Mouse (Mus musculus) neural tube, embryonic 10.5 days (tissue): ENCODE measurements around the gene Ap2b1.
"Not testable (repeated sequence)": the region's sequence is repeated elsewhere in the genome, so short reads cannot be mapped to it uniquely, and the experiment has no call there.

Source experiments
- DNase-seq: peaks from one replicate; pipeline ENCODE4 v3.0.0-alpha.2; 2017; ENCODE audit warnings: low spot score; ENCODE audit errors: extremely low spot score

Gene Ap2b1

DNA sequence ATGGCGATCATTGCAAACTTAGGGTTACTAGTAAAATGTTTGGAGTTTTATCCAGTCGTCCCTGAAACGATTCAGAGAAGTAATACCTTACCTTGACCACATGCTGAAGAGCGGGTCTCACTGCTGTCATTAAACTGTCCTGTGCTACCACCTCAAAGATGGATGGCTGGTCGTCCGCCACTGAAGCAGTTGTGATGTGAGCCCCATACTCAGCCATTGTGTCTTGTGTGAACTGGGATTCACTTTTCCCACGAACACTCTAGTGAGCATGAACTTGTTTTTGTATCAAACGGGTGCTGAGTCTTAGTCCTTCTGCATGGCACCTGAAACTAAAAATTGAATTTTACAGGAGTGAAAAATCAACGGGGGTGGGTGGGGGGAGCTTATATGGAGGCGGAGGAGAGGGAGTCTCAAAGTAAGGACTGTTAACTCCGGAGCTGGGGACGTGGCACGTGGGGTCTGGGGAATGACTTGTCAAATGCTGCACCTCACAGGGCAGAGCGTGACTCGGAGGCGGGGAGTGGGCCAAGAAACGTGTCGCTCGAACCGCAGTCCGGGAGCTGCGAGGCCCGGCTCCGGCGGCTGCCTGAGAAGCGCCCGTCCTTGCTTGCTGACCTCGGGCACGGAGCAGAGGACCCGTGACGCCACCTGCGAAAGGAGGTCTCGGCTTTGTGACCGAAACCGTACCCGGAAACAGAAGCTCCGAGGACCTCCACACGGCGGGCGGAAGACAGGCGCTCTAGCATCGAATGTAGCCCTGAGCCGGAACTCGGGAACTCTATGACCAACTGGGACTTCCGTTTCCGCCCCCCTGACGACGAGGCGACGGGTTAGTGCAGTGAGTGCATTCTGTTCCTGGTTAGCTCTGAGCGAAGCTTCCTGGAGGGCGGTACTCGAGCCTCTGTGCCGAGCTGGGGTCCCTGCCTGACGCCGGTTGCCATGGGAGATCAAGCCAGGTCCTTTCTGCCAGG is at the start of gene Ap2b1:
Gene Ap2b1 (plus strand): TSS at position 800 of the 971 bp plus-strand sequence.
- DNase-seq: peak; percentile 95

DNA sequence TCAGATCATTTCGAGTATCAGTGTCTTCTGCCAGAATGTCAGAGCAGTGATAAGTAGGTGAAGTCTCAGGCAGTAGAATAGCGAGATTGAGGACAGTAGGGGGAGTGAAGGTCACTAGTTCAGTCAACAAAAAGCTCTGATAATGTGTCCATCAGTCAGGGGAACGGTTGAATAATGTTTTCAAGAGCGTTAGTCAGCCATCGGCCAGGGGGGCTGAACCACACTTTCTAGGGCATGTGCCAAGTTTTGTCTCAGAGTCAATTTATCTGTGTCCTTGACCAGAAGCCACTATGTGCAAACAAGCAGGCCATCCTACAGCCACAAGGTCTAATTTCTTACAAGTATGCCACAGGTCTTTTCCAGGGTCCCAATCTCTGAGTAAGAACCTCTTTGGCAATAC is 41.6 kb upstream of the Ap2b1 start:
- not testable (repeated sequence) for DNase-seq

DNA sequence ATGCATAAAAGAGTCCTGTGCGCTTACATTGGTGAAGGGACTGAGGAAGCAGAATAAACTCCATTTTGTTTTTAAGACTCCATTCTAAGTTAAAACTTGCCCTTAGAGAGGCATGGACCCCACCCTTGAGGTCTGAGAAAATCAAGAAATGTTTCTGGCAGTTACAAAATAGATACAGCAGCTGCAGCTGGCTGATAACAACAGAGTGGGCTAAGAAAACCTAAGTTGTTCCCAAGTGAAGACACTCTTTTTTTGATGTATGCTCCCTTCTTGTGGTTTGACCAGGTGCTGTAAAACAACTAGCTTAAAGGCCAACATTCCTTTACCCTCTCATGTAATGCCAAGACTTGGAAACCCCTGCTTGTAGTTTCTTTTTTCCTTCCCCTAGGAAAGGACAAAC is 36.2 kb upstream of the Ap2b1 start:
- no peak for DNase-seq

DNA sequence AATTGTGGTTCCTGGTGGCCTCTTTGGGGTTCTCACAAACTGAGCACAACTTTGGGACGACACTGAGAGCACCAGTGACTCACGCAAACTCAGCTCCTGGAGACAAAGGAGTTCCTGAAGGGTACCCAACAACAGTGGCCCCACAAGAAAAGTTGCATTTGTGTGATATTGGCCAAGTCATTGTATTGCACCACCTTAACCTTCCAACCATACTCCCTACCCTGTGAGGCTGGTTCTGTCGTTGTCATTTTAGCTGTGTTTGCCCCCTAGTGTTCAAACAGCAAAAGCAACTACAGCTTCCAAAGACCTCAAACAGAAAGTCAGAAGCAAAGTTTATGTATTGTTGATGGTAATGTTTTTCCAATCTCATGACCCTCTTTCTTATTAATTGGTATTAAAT is 35.7 kb upstream of the Ap2b1 start:
- no peak for DNase-seq

DNA sequence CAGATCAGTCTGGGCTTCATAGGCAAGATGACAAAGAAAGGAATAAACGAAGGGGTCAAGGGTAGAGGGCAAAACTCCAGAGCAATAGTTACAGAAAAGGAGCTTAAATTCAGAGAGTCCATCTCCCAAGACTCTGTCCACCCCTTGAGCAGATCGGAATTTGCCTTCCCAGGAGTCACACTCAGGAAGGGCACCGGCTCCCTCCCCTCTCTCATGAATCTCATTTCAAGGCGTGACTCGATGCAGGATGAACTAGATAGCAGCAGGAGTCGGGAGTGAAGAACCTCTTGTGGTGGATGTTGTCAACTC is 28.0 kb upstream of the Ap2b1 start:
- DNase-seq: peak; percentile 81

DNA sequence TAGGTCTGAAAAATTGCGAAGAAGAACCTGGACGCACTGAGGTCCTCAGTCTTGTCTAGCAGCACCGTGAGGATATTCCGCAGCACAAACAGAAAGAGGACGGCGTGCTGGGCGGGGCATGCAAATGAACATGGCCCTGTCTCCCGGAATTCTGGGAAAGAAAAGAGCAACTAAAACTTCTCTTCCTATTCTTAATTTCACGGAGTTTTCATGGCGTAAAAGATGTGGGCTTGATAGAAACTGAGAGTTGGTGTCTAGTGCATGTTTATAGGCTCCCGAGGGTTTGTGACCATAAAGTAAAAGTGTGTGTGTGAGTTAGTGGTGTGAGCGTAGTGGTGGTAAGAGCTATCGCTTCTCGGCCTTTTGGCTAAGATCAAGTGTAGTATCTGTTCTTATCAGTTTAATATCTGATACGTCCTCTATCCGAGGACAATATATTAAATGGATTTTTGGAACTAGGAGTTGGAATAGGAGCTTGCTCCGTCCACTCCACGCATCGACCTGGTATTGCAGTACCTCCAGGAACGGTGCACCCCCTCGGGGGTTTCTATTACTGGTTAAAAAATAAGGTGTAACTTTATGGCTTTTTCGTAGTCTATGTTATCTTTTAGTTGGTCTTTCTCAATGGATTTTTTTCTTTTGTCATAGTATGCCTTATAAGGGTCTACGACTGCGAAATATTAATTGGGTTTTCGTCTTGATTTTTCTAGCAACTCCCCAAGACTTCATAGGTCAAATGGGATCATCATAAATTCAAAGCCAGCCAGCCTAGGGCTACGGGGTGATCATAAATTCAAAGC is 27.5 kb upstream of the Ap2b1 start:
- peak; percentile 54 for DNase-seq

DNA sequence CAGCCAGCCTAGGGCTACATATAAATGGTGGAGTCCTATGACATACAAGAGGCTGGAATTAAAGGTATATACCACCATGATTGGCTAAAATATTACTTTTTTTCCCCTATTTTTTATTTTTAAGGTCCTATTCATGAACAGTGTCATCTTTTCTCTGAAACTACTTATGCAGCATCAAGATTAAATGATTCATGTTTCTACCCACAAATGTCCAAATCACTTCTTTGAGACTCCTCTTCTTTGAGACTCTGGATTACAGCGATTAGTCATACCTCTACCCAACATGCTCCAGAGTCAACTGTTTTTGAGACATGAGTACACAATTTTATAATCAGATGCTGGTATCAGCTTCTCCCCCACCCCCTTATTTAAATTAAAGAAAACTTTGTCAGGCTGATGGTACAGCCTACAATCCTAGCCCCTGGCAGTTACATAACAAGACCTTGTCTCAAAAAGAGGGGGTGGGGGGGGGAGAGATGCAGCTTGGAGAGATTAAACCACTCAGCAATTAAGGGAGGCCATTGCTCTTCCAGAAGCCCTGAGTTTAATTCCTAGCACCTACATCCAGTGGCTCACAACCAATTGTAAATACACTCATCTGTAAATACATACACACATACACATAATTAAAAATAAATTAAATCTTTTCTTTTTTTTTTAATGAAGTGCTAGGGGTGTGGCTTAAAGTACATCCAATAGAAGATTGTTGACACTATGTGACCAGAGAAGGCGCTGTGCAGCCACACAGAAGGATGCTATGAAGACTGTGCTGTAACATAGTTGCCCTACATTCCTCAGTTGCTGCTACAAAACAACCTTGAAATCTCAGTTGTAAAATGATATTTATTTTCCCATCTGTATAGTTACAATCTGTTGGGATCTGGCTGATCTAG is 26.6 kb upstream of the Ap2b1 start:
- DNase-seq: no peak

DNA sequence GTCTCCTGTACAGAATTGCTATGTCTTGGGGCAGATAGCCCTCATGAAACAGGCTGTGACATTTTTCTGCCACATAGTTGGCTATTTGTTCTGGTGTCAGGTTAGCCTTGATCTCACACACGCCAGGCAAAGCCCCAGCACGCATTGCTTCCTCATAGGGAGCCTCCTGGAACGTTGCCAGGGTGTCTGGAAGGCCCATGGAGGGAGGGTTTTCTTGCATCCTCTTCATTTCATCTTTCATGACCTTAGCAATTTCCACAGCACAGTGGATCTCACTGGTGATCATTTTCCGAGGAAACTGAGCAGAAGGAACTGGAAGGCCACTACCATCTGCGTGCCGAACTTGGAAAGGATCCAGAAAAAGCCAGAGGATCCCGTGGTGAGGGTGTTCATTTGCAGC is 22.6 kb upstream of the Ap2b1 start:
- no peak for DNase-seq

DNA sequence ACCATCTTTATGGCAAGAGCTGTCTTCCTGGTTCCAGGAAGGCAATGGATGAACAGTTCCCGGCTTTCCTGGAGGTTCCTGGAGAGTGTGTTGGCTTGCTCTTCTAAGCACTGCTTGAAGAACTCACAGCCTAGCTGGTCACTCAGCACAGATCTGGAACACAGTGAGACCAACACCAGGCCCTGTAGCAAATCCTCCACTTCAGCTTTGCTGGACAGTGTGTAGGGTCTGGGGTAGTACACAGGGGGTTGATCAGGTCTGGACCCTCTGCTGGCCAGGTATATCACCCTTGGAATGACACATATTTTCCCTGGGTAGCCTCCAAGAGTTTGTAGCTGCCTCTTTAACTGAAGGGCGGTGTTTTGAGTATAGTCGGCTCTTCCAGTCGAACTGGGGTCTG is 19.8 kb upstream of the Ap2b1 start:
- DNase-seq: no peak

DNA sequence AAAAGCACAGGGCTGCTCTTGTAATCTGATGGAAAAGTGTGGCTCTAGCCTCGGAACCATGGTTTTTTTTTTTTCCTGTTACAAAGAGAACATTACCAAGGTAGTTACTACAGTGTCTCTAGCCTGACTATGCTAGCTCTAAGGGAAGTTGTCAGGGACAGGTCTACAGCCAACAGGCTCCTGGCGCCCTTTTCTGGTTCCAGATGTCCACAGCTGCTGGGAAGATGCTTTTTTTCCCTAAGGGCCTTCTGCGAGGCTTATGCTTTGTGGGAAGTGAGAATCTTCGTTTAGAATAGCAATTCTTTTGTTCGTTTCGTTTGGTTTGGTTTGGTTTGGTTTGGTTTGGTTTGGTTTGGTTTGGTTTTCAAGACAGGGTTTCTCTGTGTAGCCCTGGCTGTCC is 19.1 kb upstream of the Ap2b1 start:
- no peak for DNase-seq

DNA sequence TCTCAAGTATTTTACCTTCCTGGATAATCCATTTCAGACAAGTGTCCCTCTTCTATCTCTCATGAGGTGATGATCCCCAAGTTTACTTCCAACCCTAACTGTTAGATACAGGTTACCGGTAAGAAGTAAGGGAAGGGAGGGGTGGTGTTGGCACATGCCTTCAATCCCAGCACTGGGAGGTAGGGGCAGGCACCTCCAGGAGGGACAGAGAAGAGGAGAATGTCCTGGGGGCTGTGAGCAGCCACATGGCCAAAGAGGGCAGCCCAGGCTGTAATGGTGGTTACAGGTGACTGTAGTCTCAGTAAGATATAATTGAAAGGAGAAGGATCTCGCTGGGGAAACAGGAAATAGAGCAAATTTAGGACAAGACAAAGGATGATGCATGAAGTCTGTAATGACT is 16.7 kb upstream of the Ap2b1 start:
- DNase-seq: no peak

DNA sequence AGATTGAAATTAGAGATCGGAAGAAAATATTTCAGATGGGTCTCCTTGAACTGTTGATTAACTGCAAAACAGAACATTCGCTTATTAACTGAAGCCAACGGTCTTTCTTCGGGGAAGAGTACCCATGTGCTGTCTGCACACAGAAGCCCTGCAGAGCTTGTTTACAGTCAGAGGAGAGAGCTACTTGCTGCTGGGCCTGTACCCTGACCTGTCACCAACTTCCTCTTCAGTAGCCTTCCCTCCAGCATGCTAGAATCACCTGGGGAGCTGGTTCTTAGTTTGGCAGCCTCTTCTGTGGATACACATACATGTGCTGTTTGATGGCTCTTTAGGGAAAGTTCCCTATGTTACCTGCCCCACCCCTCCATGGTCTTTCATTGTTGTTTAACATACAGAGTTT is 13.2 kb upstream of the Ap2b1 start:
- no peak for DNase-seq

DNA sequence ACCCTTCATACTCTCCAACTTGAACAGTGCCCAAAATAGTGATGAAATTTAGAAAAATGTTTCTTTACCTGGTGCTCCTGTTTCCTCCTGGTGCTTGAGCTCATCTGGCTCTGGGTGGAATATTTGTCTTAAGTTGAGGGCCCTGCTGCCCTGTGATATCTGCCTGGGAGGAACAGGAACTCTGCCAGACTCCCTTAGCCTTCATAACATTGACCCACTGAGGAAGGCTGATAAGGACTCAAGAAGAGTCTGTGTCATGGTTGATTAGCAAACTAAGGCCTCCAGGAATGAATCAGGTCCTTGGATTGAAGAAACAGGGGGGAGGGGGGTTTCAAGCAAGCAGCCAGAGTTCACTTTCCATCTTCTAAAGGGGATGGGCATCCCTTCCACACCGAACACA is 12.3 kb upstream of the Ap2b1 start, which contains the start of gene Slfn14:
Gene Slfn14 (minus strand): TSS at position 161 of the 400 bp plus-strand sequence.
- no peak for DNase-seq

DNA sequence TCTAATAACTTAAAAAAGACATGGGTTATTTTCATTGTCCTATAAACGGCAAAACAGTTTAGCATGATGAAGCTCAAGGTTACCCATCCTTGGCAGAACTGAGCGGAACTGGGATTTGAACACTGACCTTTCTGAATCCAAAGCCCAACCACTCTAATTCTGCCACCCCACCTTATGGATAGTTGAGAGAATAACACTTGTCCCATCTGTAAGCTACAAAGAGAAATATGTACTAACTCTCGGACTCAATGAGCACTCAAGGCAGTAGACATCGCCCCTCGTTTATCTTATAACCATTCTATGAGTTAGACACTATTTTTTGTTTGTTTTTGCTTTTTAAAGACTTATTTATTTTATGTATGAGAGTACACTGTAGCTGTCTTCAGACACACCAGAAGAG is 9.8 kb upstream of the Ap2b1 start:
- no peak for DNase-seq

DNA sequence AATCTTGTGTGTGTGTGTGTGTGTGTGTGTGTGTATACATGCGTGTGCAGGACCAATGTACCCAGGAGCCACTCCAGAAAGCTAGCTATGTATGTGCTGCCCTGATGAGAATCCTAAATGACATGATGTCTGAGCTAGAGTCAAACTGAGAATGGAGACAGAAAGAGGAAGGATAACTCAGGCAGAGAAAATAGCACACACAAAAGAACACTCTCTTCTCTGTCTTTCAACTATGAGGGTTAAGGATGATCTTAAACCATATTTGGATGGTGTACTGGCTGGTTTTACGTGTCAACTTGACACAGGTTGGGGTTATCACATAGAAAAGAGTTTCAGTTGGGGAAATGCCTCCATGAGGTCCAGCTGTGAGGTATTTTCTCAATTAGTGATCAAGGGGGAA is 9.2 kb upstream of the Ap2b1 start:
- DNase-seq: no peak

DNA sequence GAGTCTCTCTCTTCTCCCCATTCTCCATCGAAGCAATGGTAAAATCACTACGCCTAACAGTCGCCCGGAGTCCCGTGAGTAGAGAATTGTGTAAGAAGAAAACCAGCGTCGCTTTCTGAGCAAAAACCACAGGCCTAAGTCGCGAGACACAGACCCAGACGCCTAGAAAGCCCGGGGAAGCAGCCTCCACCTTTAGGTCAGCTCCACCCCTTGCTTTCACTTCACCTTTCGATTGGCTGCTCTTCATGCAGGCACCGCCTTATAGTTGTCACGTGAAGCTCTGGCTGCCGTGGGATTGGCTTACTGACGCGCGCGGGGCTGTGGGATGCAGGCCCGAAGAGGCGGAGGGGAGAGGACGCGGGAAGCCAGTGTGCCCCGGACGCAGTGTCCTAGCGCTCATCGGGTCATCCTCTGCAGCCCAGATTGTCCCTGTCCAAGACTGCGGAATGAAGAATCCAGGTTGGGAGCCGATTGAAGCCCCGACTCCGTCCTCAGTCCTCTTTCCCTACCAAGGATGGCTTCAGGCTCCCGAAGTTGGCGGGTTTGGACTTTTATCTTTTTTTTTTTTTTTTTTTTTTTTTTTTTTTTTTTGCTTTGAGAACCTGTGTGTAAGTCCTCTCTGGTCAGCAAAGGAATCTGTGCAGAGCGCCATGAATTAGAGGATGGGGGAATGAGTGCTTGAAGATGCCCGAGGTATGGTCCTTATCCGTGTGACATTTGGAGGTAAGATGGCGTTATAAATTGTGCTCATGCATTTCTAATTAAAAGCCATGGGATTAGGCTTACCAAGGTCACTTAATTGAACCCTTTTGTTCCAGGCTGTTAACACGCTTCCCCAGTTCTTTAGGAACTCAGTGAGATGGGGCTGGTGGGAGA is 7.2 kb upstream of the Ap2b1 start:
- DNase-seq: peak; percentile 89

DNA sequence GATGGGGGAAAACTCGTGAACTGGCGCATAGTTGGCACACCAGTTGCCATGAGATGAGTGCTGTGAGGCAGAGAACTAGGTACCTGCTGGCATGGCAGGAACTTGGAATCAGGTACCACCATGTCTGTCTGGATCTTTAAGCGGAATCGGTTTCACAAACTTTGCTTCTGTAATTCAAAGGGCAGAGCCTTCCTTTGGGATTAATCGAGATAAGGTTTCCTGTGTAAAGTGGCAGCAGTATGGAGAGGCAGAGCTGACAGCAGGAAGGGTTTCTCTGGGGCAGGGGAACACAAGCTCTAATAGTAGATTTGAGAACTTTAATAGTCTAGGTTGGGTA is 6.6 kb upstream of the Ap2b1 start:
- DNase-seq: peak; percentile 34

DNA sequence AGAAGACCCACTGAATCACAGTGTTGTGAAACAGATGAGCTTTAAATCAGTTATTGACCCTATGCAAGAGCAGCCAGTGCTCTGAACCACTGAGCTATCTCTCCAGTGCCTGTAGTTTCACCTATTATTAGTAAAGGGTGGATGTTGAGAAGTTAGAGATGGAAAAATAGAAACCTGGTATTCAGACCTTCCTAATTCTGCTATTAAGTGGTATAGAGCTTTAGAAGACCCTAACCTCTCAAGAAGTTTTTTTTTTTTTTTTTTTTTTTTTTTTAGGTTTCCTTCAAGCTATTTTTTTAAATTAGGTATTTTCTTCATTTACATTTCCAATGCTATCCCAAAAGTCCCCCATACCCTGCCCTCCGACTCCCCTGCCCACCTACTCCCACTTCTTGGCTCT is 5.6 kb upstream of the Ap2b1 start:
- no peak for DNase-seq

DNA sequence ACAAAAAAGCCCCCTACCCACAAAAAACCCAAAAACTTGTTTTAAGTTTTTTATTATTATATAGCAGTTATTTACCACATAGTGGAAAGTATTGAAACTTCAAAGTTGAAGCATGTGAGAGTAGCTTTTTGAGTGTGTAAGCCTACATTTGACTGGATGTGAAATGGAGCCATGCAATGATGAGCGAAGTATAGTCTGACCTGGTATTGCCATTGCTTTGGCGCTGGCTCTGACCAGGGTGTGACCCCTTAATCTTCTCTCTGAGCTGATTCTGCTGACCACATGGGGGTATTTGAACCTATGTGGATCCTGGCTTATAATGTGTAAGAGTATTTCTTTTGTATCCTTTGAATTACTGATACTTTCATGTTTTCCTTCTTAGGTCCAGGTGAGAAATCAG is 4.7 kb upstream of the Ap2b1 start:
- DNase-seq: no peak

DNA sequence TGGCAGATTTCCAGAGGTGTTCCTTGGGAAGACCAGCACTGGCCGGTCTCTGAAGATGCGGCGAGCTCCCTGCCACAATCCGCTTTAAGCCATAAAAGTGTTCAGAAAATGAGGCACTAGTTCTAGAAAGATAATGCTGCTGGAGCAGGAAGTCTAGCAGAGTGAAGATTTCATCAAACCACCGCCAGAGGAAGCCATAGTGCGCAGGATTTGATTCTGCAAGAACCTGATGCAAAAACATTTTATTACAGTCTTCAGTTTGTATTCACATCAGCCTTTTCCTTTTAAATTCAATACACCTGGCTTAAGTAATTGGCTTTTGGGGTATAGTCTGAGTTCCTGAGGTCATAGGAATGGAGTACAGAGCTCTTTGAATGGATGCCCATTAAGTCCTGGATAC is 1.0 kb upstream of the Ap2b1 start:
- DNase-seq: no peak

DNA sequence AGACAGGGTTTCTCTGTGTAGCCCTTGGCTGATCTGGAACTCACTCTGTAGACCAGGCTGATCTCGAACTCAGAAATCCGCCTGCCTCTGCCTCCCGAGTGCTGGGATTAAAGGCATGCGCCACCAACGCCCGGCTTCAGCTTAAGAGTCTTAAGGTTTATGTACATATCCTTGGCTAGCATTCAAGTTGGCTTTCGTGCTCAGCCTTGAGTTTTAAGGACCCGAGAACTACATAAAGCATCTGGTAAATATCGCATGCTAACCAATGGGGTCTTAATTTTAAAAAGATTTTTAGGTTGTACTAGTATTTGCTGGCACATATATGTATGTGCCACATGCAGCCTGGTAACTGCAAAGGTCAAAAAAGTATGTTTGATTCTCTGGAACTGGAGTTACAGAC is 900 bp downstream of the Ap2b1 start:
- DNase-seq: no peak
